Mouse (Mus musculus) intestine, embryonic 16.5 days (tissue): ENCODE measurements at regions not wholly inside any gene's neighbourhood (a gene's known extent, or its start where the extent isn't known, plus 50 kb on each side); places are given as distances from the start of the nearest gene placed in this dataset.

ENCODE experiments used
- ATAC-seq: fragments of 200-750 bp; cut with Nextera tagmentation; 2 replicates; pipeline ENCODE4 v1.8.0; 2017; ENCODE audit warnings: moderate TSS enrichment, moderate library complexity
- H3K27ac ChIP-seq: fragments of 300-500 bp; sonication (generic); 2 replicates; pipeline ENCODE4 v1.5.1; 2014; ENCODE audit warnings: mild to moderate bottlenecking, low read length
- H3K27me3 ChIP-seq: fragments of 300-500 bp; sonication (generic); replicated peaks from 2 replicates; pipeline ENCODE4 v1.6.1; 2014; ENCODE audit warnings: low read length, control low read depth, mixed read lengths; ENCODE audit not compliant: control insufficient read depth, insufficient read depth
- H3K36me3 ChIP-seq: fragments of 300-500 bp; sonication (generic); 2 replicates; pipeline ENCODE4 v1.6.1; 2014; ENCODE audit warnings: low read length, control low read depth; ENCODE audit not compliant: control insufficient read depth, insufficient read depth
- H3K4me1 ChIP-seq: fragments of 300-500 bp; sonication (generic); 2 replicates; pipeline ENCODE4 v1.6.1; 2014; ENCODE audit warnings: low read length, control low read depth, mixed read lengths; ENCODE audit not compliant: control insufficient read depth, insufficient read depth
- H3K4me2 ChIP-seq: fragments of 300-500 bp; sonication (generic); 2 replicates; pipeline ENCODE4 v1.6.1; 2014; ENCODE audit warnings: low read depth, low read length, control low read depth
- H3K4me3 ChIP-seq: fragments of 300-500 bp; sonication (generic); 2 replicates; pipeline ENCODE4 v1.5.1; 2014; ENCODE audit warnings: mild to moderate bottlenecking, low read length
- H3K9ac ChIP-seq: fragments of 300-500 bp; sonication (generic); 2 replicates; pipeline ENCODE4 v1.6.1; 2014; ENCODE audit warnings: low read depth, low read length
- H3K9me3 ChIP-seq: fragments of 300-500 bp; sonication (generic); 2 replicates; pipeline ENCODE4 v1.6.1; 2016; ENCODE audit warnings: low read length, control low read depth; ENCODE audit not compliant: control insufficient read depth
- WGBS: fragments of 180-500 bp; shearing (Covaris S2); extraction: QIAGEN DNeasy Blood & Tissue Kit; methylation state at CpG from one replicate; pipeline ENCODE4 v1.1.7; 2014; 5-methylcytosine and 5-hydroxymethylcytosine counted together

- no peak overlapping the region for H3K27ac ChIP-seq
- H3K4me1 ChIP-seq = peaks cover 7% of the 10 kb centered on the region; the same call in 1 of the 2 replicates
- WGBS = 79% methylated on average over 14 of the region's 14 CpGs
- no peak overlapping the region; the same call in 1 of the 2 replicates for H3K9ac ChIP-seq
- no peaks in the 10 kb centered on the region for H3K36me3 ChIP-seq
- ATAC-seq = no peak
- H3K4me3 ChIP-seq = no peak overlapping the region
- no peaks in the 10 kb centered on the region for H3K9me3 ChIP-seq
- peak overlapping the region; percentile 81; the same call in 1 of the 2 replicates for H3K4me2 ChIP-seq
- H3K27me3 ChIP-seq = no peaks in the 10 kb centered on the region
Measured at GRCm38 (mm10) chr3:130946576-130947276, 163.5 kb upstream of the Lef1 start.

- H3K4me3 ChIP-seq = peak overlapping the region; percentile 44
- peak overlapping the region; percentile 81 for H3K4me2 ChIP-seq
- no peaks in the 10 kb centered on the region for H3K9me3 ChIP-seq
- H3K9ac ChIP-seq = peak overlapping the region; percentile 70
- H3K36me3 ChIP-seq = no peaks in the 10 kb centered on the region
- peaks cover 7% of the 10 kb centered on the region; the same call in 1 of the 2 replicates for H3K4me1 ChIP-seq
- H3K27me3 ChIP-seq = no peaks in the 10 kb centered on the region
- peak; percentile 55 for ATAC-seq
- 3% methylated on average over 25 of the region's 25 CpGs for WGBS
- peak overlapping the region; percentile 55 for H3K27ac ChIP-seq
Measured at GRCm38 (mm10) chr3:130945861-130946449, 164.3 kb upstream of the Lef1 start.

- peaks cover 7% of the 10 kb centered on the region; the same call in 1 of the 2 replicates for H3K4me1 ChIP-seq
- H3K9me3 ChIP-seq = no peaks in the 10 kb centered on the region
- no peaks in the 10 kb centered on the region for H3K27me3 ChIP-seq
- H3K36me3 ChIP-seq = no peaks in the 10 kb centered on the region
- H3K4me3 ChIP-seq = 0 out of 2 replicates have a peak overlapping the region, but pooled peaks have one; percentile 44
- H3K4me2 ChIP-seq = peak overlapping the region; percentile 81
- H3K27ac ChIP-seq = no peak overlapping the region
- H3K9ac ChIP-seq = no peak overlapping the region
- 37% methylated on average over 7 of the region's 7 CpGs for WGBS
- no peak for ATAC-seq
Measured at GRCm38 (mm10) chr3:130945396-130945795, 164.9 kb upstream of the Lef1 start.

DNA sequence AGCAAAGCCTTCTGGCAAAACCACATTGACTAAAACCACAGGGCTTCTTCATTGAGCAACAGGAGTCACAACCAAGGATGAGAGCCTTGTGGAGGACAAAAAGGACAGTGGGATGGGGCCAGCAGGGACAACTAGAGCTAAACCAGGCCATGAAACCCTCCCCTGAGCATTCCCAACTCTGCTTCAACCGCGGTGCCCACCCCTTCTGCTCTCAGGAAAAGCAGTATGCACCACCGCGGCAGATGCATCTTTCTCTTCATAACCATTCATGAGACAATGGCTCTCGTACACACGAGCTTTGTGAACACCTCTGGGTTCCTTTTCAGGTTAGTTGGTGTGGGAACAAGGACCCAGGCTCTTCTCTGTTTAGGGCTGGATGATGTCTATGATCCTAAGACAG is 166.0 kb upstream of the Lef1 start:
- no peak for ATAC-seq
- 96% methylated on average over 6 of the region's 6 CpGs for WGBS
- Histone ChIP-seq H3K4me3 (no peak overlapping the region), H3K9me3 (no peaks in the 10 kb centered on the region), H3K4me1 (peaks cover 7% of the 10 kb centered on the region; the same call in 1 of the 2 replicates), H3K9ac (no peak overlapping the region), H3K4me2 (no peak overlapping the region), H3K27me3 (no peaks in the 10 kb centered on the region), H3K27ac (no peak overlapping the region), H3K36me3 (no peaks in the 10 kb centered on the region)

GRCm38 (mm10) chr3:130942947-130943630 is 167.2 kb upstream of the Lef1 start:
- no peak overlapping the region for H3K9ac ChIP-seq
- H3K4me2 ChIP-seq = 0 out of 2 replicates have a peak overlapping the region, but pooled peaks have one; percentile 15
- no peaks in the 10 kb centered on the region for H3K36me3 ChIP-seq
- H3K27me3 ChIP-seq = no peaks in the 10 kb centered on the region
- 0 out of 2 replicates have a peak overlapping the region, but pooled peaks have one; percentile 7 for H3K27ac ChIP-seq
- H3K9me3 ChIP-seq = no peaks in the 10 kb centered on the region
- peaks cover 7% of the 10 kb centered on the region; the same call in 1 of the 2 replicates for H3K4me1 ChIP-seq
- H3K4me3 ChIP-seq = no peak overlapping the region; the same call in 1 of the 2 replicates
- WGBS = 31% methylated on average over 8 of the region's 8 CpGs
- ATAC-seq = peak; percentile 78

DNA sequence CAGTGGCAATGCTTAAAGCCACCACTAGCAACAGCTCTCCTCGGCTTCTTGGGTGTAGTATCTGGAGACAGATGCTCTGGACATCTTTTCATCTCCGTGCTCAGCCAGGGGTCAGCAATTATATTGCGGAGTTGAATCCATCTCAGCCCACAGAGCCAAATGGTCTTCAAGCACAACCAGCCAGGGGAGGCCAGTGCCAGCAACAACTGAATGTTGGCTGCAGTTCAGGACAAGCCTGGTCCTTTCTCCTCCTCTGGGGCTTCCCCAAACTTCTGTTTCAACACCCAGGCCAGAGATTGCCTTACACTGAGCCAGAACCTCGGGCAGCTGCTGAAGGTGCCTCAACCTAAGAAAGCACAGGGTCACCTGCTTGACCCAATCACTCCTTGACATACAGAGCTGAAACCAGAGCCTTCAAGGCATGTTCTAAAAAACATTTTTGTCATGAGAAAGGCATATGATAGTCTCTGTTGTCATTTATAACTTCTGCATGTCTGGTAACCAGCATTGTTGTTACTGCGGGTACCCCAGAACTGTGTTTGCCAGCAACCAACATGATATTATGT is 169.9 kb upstream of the Lef1 start:
- no peak for ATAC-seq
- H3K27ac ChIP-seq = no peak overlapping the region
- H3K9me3 ChIP-seq = no peaks in the 10 kb centered on the region
- H3K4me3 ChIP-seq = no peak overlapping the region
- H3K9ac ChIP-seq = no peak overlapping the region
- peaks cover 7% of the 10 kb centered on the region; the same call in 1 of the 2 replicates for H3K4me1 ChIP-seq
- H3K27me3 ChIP-seq = no peaks in the 10 kb centered on the region; the same call in 1 of the 2 replicates
- WGBS = 78% methylated on average over 5 of the region's 5 CpGs
- no peaks in the 10 kb centered on the region for H3K36me3 ChIP-seq
- no peak overlapping the region for H3K4me2 ChIP-seq

DNA sequence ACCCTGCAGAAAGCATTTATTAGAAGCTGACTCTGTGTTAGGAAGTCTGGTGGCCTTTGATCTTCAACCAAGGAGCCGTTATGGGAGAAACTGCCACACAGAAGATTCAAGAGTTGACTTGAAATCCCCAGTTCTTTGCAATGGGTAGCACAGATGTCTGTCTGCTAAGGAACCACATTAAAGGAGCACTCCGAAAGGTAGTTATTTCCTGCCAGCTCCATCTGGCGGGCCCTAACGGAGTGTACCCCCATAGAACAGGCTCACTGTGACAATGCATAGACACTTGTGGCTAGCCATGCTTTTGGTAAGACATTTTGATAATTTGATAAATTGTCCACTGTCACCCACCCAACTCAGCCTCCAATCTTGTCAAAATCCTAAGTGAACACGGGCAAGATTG is 173.3 kb upstream of the Lef1 start:
- no peak for ATAC-seq
- Histone ChIP-seq H3K27ac (no peak overlapping the region), H3K9ac (no peak overlapping the region), H3K4me2 (no peak overlapping the region), H3K27me3 (no peaks in the 10 kb centered on the region; the same call in 1 of the 2 replicates), H3K9me3 (no peaks in the 10 kb centered on the region), H3K4me3 (no peak overlapping the region), H3K4me1 (no peaks in the 10 kb centered on the region), H3K36me3 (no peaks in the 10 kb centered on the region)
- 80% methylated on average over 5 of the region's 5 CpGs for WGBS

- H3K4me2 ChIP-seq = no peak overlapping the region
- H3K9ac ChIP-seq = no peak overlapping the region
- no peaks in the 10 kb centered on the region for H3K36me3 ChIP-seq
- H3K27ac ChIP-seq = no peak overlapping the region
- no peaks in the 10 kb centered on the region; the same call in 1 of the 2 replicates for H3K27me3 ChIP-seq
- no peak for ATAC-seq
- H3K4me1 ChIP-seq = no peaks in the 10 kb centered on the region
- WGBS = 51% methylated on average over 7 of the region's 7 CpGs
- no peaks in the 10 kb centered on the region for H3K9me3 ChIP-seq
- no peak overlapping the region for H3K4me3 ChIP-seq
Measured at GRCm38 (mm10) chr3:130936336-130936735, 173.9 kb upstream of the Lef1 start.

GRCm38 (mm10) chr3:130935926-130936315 is 174.3 kb upstream of the Lef1 start:
- H3K27me3 ChIP-seq = no peaks in the 10 kb centered on the region; the same call in 1 of the 2 replicates
- H3K4me1 ChIP-seq = no peaks in the 10 kb centered on the region
- no peaks in the 10 kb centered on the region for H3K36me3 ChIP-seq
- no peak overlapping the region for H3K9ac ChIP-seq
- no peak overlapping the region for H3K4me2 ChIP-seq
- H3K9me3 ChIP-seq = no peaks in the 10 kb centered on the region
- H3K27ac ChIP-seq = no peak overlapping the region
- no peak for ATAC-seq
- H3K4me3 ChIP-seq = no peak overlapping the region
- 79% methylated on average over 11 of the region's 11 CpGs for WGBS
